Mouse (Mus musculus): ENCODE data around the gene Zfp697.

The Zfp697 gene

GRCm38 (mm10) chr3:98382246-98382939, at the start of gene Zfp697:
Zfp697 (plus strand) TSS chr3:98382461.
- DNase-seq (ENCODE audit: low read depth, low spot score), result no peak

- DNase-seq (ENCODE audit: low read depth, low spot score), result no peak
These were observed 48.3 kb upstream of the Zfp697 start for GRCm38 (mm10) chr3:98334010-98334409.

- DNase-seq (ENCODE audit: low read depth, low spot score), result no peak
These were observed 46.9 kb upstream of the Zfp697 start for GRCm38 (mm10) chr3:98335331-98335730.

- peak; percentile 35 for DNase-seq (ENCODE audit: low read depth, low spot score)
These were observed 46.4 kb upstream of the Zfp697 start for GRCm38 (mm10) chr3:98335886-98336285.

GRCm38 (mm10) chr3:98336661-98337654, 45.3 kb upstream of the Zfp697 start:
- DNase-seq (ENCODE audit: low read depth, low spot score), result no peak

- DNase-seq (ENCODE audit: low read depth, low spot score), result peak; percentile 62
These were observed 43.6 kb upstream of the Zfp697 start for GRCm38 (mm10) chr3:98338584-98339041.

- DNase-seq (ENCODE audit: low read depth, low spot score), result peak; percentile 65
These were observed 43.1 kb upstream of the Zfp697 start for GRCm38 (mm10) chr3:98339097-98339705.

- peak; percentile 89 for DNase-seq (ENCODE audit: low read depth, low spot score)
These were observed 42.6 kb upstream of the Zfp697 start, which contains the start of gene Phgdh for GRCm38 (mm10) chr3:98339706-98340109. Phgdh (minus strand) TSS chr3:98339990.

- DNase-seq (ENCODE audit: low read depth, low spot score), result no peak
These were observed 41.3 kb upstream of the Zfp697 start for GRCm38 (mm10) chr3:98340818-98341594.

GRCm38 (mm10) chr3:98343235-98343634, 39.0 kb upstream of the Zfp697 start:
- no peak for DNase-seq (ENCODE audit: low read depth, low spot score)

- DNase-seq (ENCODE audit: low read depth, low spot score), result peak; percentile 89
These were observed 34.2 kb upstream of the Zfp697 start for GRCm38 (mm10) chr3:98348106-98348505.

- peak; percentile 62 for DNase-seq (ENCODE audit: low read depth, low spot score)
These were observed 33.6 kb upstream of the Zfp697 start for GRCm38 (mm10) chr3:98348705-98349104.

- DNase-seq (ENCODE audit: low read depth, low spot score), result peak; percentile 68
These were observed 28.4 kb upstream of the Zfp697 start for GRCm38 (mm10) chr3:98353892-98354291.

- DNase-seq (ENCODE audit: low read depth, low spot score), result no peak
These were observed 26.8 kb upstream of the Zfp697 start for GRCm38 (mm10) chr3:98355344-98356025.

GRCm38 (mm10) chr3:98356026-98356365, 26.3 kb upstream of the Zfp697 start:
- DNase-seq (ENCODE audit: low read depth, low spot score), result no peak

- DNase-seq (ENCODE audit: low read depth, low spot score), result no peak
These were observed 25.5 kb upstream of the Zfp697 start for GRCm38 (mm10) chr3:98356632-98357370.

- peak; percentile 42 for DNase-seq (ENCODE audit: low read depth, low spot score)
These were observed 19.5 kb upstream of the Zfp697 start for GRCm38 (mm10) chr3:98362753-98363152.

- no peak for DNase-seq (ENCODE audit: low read depth, low spot score)
These were observed 16.2 kb upstream of the Zfp697 start for GRCm38 (mm10) chr3:98366086-98366485.

- no peak for DNase-seq (ENCODE audit: low read depth, low spot score)
These were observed 15.4 kb upstream of the Zfp697 start for GRCm38 (mm10) chr3:98366823-98367222.

- DNase-seq (ENCODE audit: low read depth, low spot score), result no peak
These were observed 14.0 kb upstream of the Zfp697 start for GRCm38 (mm10) chr3:98368283-98368682.

Measured in CD4-positive helper T cell, adult 2 months (primary cell).